Mouse (Mus musculus) layer of hippocampus, adult 18-20 months (tissue): Measurements from ENCODE around the gene Pla2g4a. TPM values are rescaled to one million over a fixed set of nuclear protein-coding genes. Genes with fewer than 3 reads are reported as not detected.

ENCODE experiments used
- DNase-seq, 2 experiments: peaks; one replicate each; pipeline ENCODE4 v3.0.0; 2022; ENCODE audit warnings: low spot score in 2 of 2
- long read RNA-seq: library from polyadenylated mRNA; stranded (forward); transcript quantifications from one replicate; pipeline ENCODE4 v2.0.0, GENCODE M21; 2021
- total RNA-seq, 2 experiments: library from RNA; stranded (reverse); gene quantifications; 2 replicates each; pipeline ENCODE4 v1.2.3; 2021

The Pla2g4a gene
- total RNA-seq: 1 to 10 TPM; 1.5 to 1.7 TPM
- long read RNA-seq, partial matches to known transcripts: 0 of 2 reads
- long read RNA-seq, other reads (novel, unspliced or antisense): 0 of 2 reads

DNA sequence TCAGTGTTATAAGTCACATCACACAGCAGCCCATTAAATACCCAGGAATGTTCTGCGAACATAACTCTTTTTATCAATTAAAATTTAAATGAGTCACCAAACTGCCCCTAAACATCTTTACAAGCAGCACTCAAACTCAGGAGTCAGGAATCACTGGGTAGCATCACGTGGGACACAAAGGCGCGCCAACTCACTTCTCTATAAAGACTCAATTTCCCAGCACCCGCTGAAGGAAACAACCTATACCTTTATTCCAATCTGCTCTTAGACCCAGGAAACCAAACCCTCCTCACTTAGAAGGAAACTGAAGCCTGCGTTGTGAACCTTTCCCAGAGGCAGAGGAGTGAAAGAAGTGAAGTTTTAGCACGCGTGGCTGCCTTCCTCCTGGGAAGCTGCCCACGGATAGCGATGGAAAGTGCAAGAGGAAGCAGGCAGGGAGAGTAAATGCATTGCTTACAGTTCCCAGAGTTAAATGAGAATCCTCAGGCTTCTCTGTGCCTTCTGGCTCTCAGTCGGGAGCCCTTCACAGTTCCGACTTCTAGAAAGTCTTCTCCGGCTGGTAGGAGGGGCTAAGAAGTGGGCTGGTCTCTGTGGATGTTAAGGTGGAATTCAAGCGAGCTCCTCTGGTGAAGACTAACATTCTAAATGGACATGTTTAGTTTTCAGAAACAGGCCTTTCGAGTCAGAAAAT lies at the start of gene Pla2g4a:
Gene Pla2g4a, minus strand, starts transcription at position 557 of the 691 bp plus-strand sequence.
- DNase-seq: peak in 1 of 2 experiments; percentile 8

GRCm38 (mm10) chr1:150010629-150010979 lies 49.5 kb upstream of the Pla2g4a start:
- DNase-seq: no peak

- DNase-seq: no peak
Measured at GRCm38 (mm10) chr1:150009968-150010628, 49.0 kb upstream of the Pla2g4a start.

DNA sequence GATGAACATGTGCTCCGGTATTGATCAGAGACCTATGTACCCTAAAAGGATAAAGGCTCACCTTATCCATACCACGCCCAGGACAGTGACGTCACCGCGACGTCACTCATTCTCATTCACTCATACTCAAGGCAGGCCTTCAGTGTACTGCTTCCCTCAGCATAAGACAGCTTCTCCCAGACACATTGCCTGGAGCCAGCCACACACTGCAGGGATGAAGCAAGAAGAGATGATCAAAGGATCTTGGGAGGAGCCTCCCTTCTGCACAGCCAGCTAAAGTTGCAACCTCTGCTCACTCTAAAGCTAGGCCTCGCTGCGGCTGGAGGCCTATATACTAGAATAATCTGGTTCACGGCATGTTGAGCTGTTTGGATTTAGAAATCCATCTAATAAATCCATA lies 48.0 kb upstream of the Pla2g4a start:
- no peak for DNase-seq

GRCm38 (mm10) chr1:149975626-149976025 lies 14.5 kb upstream of the Pla2g4a start:
- DNase-seq: no peak

DNA sequence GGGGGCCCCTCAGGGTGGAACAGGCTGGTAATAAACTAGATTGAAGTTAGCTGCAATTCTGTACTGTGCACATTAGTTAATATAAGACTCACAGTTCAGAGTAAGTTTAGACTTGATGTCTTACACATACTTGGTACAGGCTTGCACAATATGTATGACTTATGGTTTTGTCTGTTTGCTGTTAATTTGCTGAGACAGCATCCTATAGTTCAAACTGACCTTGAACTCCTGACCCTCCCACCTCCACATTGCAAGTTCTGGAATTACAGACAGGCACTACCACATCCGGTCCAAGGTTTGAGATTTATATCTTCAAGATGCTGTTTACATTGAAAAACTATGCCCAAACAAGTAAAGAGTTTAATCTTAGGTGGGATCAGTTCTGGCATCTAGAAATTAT lies 4.7 kb upstream of the Pla2g4a start:
- no peak for DNase-seq

GRCm38 (mm10) chr1:149961425-149962303 lies 574 bp upstream of the Pla2g4a start:
- no peak for DNase-seq

GRCm38 (mm10) chr1:149960251-149960650 lies 839 bp downstream of the Pla2g4a start:
- no peak for DNase-seq

GRCm38 (mm10) chr1:149959069-149959468 lies 2.0 kb downstream of the Pla2g4a start:
- no peak for DNase-seq

DNA sequence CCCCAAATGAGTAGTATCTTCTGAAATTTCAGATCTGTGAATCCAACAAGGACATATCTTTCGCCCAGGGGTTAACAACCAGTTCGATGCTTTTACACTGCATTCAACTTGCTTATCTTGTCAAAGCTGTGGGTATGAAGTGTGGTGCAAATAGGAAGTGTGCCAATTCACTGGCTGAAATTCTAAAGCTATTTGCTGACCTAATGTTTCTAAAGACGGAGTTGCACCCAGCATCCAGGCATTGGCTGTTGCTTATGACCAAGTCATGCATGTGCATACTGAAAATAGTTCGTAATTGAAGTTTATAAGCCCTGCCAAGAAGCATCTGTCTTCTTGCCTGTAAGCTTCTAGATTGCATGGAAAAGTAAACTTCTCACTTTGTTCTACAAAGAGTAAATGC lies 5.6 kb downstream of the Pla2g4a start:
- no peak for DNase-seq

DNA sequence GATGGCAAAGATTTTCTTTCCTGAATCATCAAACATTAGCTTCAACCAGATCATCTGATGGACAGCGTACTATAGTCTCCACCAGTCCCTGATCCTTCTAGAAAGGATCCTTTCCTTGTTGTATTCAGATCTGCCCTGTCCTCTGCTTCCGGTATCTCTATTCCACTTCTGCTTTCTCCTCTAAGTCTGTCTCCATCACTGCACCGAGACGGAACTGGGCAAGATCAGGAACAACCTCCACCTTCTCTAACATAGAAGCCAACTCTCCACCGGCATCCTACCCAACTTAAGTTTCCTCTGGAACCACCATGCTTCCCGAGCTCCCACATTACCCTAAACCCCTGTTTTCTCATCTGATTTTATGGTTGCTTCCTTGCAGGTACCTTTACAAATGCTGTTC lies 7.1 kb downstream of the Pla2g4a start:
- no peak for DNase-seq

DNA sequence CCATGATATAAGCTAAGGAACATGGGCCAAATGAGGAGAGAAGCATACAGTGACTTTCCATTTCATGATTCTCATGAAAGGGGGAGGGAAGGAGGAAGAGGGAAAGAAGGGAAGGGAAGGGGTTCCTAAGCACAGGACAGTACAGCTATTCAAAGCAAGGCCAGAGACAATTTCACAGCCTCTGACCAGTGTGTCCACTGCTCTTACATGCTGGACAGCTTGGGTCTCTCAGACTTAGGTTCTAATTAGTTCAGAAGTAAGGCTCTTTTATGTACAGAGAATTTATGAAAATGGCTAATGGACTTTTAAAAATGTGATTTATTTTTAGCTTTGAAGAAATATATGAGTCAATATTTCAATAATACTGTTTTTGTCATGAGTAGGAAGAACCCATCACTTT lies 9.0 kb downstream of the Pla2g4a start:
- DNase-seq: no peak

DNA sequence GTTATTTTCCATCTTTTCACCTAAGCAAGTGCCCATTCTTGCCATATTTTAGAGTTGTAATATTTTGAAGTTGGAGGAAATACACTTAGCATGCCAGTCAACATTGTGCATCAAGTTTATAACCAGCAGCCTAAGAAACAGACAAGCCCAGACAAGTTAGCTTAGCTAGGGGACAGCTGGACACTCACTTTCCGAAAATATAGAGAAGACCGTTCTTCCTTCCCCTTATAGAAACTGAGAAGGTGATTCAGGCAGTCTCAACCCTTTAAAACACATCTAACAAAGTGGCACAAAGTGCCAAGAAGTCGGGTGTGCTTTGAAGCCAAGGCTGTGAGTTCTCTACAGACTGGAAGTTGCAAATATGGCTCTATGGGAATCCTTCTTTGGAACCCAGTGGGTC lies 10.4 kb downstream of the Pla2g4a start:
- DNase-seq: no peak

GRCm38 (mm10) chr1:149950254-149950653 lies 10.8 kb downstream of the Pla2g4a start:
- no peak for DNase-seq

GRCm38 (mm10) chr1:149949334-149949733 lies 11.8 kb downstream of the Pla2g4a start:
- DNase-seq: no peak

DNA sequence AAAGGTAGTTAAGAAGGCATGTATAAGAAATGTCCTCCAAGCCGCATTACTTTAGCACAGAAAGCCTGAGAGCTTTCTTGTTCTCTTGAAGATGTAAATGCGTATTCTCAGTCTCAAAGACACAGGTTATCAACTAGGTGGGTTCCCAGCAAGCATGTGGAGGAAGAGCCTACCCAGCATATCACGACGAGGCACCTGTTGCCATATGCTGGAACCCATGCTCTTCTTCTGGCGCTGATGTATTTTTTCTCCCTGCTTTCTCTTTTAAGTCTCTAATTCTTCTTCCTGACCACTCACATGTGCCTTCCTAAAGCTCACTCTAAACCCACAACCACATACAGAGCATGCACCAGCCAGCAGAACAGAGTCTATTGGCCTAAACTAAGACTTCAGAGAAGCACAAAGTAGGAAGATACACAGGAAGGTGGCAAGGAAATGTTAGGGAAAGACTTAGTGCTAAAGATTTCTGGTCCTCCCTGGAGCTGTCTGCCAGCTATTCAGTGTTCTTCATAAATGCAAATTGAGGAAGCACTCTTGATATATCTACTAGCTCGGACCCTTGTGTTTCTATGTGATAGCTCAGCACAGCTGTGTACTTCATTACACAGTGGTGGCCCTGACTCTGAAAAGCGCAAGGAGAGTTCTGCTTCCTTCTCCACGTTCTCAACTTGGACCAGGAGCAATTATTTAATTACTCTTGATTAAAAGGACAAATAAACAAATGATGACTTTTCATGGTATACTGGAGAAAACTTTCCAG lies 12.8 kb downstream of the Pla2g4a start:
- DNase-seq: no peak

DNA sequence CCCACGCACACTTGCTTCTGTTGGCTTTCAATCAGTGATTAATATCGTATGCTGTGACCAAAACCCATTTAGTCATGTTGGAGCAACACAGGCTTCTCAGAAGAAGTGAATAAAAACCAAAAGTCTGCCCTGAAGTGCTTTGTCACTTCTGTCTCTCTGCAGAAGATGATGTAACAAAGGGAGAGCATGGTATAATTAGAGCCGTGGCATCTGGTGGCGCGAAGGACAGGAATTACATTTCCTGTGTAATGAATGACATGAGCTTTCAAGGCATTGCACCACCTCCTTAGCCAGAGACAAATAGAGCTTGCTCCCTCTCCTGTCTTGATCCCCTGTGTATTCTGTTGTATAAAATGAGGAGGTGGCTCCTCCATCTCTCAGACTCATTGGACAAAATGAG lies 14.1 kb downstream of the Pla2g4a start:
- no peak for DNase-seq

DNA sequence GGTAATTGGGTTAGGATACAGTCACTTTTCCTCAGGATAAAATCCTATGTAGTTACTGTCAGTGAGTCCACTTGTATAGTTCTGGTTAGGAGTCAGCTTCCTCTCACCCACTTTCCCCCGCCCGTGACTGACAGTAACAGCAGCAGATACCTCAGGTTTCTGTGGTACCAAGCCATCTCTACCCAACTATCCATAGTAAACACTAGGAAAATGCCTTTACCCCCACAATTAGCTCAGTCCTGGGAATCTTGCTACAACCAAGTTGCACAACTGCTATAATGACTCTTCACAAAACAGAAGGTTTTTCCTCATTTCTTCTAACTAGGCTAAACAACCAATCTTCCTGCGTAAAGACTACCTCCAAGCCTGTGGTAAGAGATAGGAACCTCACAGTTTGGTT lies 14.7 kb downstream of the Pla2g4a start:
- DNase-seq: no peak

GRCm38 (mm10) chr1:149943611-149944010 lies 17.5 kb downstream of the Pla2g4a start:
- no peak for DNase-seq

DNA sequence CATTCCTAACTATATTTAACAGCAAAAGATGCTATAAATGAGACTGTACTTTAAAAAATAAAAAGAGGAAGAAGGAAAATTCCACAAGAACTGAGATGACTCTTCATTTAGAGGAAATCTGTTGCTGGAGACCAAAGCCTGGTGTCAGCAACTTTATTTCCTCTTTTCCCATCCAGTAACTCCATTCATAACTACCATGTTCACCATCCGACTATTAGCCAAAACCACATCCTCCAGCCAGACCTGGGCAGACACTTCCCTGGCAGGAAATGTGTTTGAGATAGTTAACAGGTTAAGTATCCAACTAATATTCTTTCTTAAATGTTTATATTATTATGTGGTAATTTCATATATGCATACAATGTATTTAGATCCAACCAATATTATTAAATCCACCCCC lies 20.8 kb downstream of the Pla2g4a start:
- no peak for DNase-seq
